Mouse (Mus musculus): ENCODE measurements around the gene Macrod2. TPM values are rescaled to one million over a fixed set of nuclear protein-coding genes. Genes with fewer than 3 reads are reported as not detected.

Gene Macrod2
- total and polyA plus RNA-seq, 2 experiments = 2.0 to 3.3 TPM

DNA sequence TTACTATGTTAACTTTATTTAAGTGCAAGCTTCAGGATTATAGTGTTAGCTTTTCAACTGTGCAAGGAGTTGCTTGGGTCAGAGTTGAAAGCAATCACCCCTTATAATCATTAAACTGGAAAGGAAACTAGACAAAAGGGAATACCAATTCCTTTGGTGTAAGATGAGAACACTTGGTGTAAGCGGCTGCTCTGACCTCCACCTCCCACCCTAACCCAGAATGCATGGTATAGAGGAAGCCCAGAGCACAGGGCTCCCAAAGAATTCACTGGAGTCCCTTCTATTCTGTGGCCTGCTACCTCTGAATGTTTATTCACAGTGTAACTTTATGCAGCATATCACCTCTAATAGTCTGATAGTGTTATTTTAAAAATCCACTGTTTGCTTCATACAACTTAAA, 517.1 kb downstream of the Macrod2 start:
- no peaks in the 10 kb centered on the region for H3K79me2 ChIP-seq (ENCODE audit: control insufficient read depth, insufficient read depth, low read length)
- TF ChIP-seq CTCF (IDR thresholded peaks at IDR 0.05; ENCODE audit: low read depth, low read length) = no peak
- no peak for TF ChIP-seq POLR2A (IDR thresholded peaks at IDR 0.05; ENCODE audit: extremely low read depth, insufficient read depth, low read length)
- no peaks in the 10 kb centered on the region for H3K4me1 ChIP-seq (ENCODE audit: control insufficient read depth, insufficient read depth, low read length)
- DNase-seq (ENCODE audit: extremely low read depth, low read depth, low spot score) = no peak
- H3K4me3 ChIP-seq (ENCODE audit: insufficient read depth, low read depth, low read length) = no peak overlapping the region
- H3K36me3 ChIP-seq (ENCODE audit: control insufficient read depth, insufficient read depth, low read length) = no peaks in the 10 kb centered on the region
- H3K9ac ChIP-seq (ENCODE audit: low read depth, low read length) = no peak overlapping the region
- H3K27me3 ChIP-seq (ENCODE audit: control insufficient read depth, insufficient read depth, low read length) = no peaks in the 10 kb centered on the region
- no peak overlapping the region for H3K27ac ChIP-seq (replicated peaks; ENCODE audit: insufficient read depth, low read depth, low read length)
- WGBS = 66% methylated on average over 1 of the region's 1 CpGs

- Histone ChIP-seq H3K27me3 (ENCODE audit: control insufficient read depth, insufficient read depth, low read length) (no peaks in the 10 kb centered on the region), H3K79me2 (ENCODE audit: control insufficient read depth, insufficient read depth, low read length) (no peaks in the 10 kb centered on the region), H3K36me3 (ENCODE audit: control insufficient read depth, insufficient read depth, low read length) (no peaks in the 10 kb centered on the region), H3K4me3 (ENCODE audit: insufficient read depth, low read depth, low read length) (no peak overlapping the region), H3K27ac (replicated peaks; ENCODE audit: insufficient read depth, low read depth, low read length) (no peak overlapping the region), H3K9ac (ENCODE audit: low read depth, low read length) (no peak overlapping the region), H3K4me1 (ENCODE audit: control insufficient read depth, insufficient read depth, low read length) (no peaks in the 10 kb centered on the region)
- 88% methylated on average over 2 of the region's 2 CpGs for whole genome bisulfite sequencing
- DNase-seq (ENCODE audit: extremely low read depth, low read depth, low spot score) = no peak
- TF ChIP-seq CTCF (IDR thresholded peaks at IDR 0.05; ENCODE audit: low read depth, low read length) (no peak), POLR2A (IDR thresholded peaks at IDR 0.05; ENCODE audit: extremely low read depth, insufficient read depth, low read length) (no peak)
Observed at GRCm38 (mm10) chr2:140912931-140913330, 517.8 kb downstream of the Macrod2 start.

GRCm38 (mm10) chr2:140913679-140914412, 518.7 kb downstream of the Macrod2 start:
- no peaks in the 10 kb centered on the region for H3K36me3 ChIP-seq (ENCODE audit: control insufficient read depth, insufficient read depth, low read length)
- no peaks in the 10 kb centered on the region for H3K4me1 ChIP-seq (ENCODE audit: control insufficient read depth, insufficient read depth, low read length)
- WGBS = 67% methylated on average over 7 of the region's 7 CpGs
- DNase-seq (ENCODE audit: extremely low read depth, low read depth, low spot score) = no peak
- H3K4me3 ChIP-seq (ENCODE audit: insufficient read depth, low read depth, low read length) = no peak overlapping the region
- no peak overlapping the region for H3K9ac ChIP-seq (ENCODE audit: low read depth, low read length)
- H3K27me3 ChIP-seq (ENCODE audit: control insufficient read depth, insufficient read depth, low read length) = no peaks in the 10 kb centered on the region
- H3K79me2 ChIP-seq (ENCODE audit: control insufficient read depth, insufficient read depth, low read length) = no peaks in the 10 kb centered on the region
- TF ChIP-seq CTCF (IDR thresholded peaks at IDR 0.05; ENCODE audit: low read depth, low read length) (no peak), POLR2A (IDR thresholded peaks at IDR 0.05; ENCODE audit: extremely low read depth, insufficient read depth, low read length) (no peak)
- H3K27ac ChIP-seq (replicated peaks; ENCODE audit: insufficient read depth, low read depth, low read length) = no peak overlapping the region

- Histone ChIP-seq H3K27ac (replicated peaks; ENCODE audit: insufficient read depth, low read depth, low read length) (no peak overlapping the region), H3K79me2 (ENCODE audit: control insufficient read depth, insufficient read depth, low read length) (no peaks in the 10 kb centered on the region), H3K9ac (ENCODE audit: low read depth, low read length) (no peak overlapping the region), H3K4me3 (ENCODE audit: insufficient read depth, low read depth, low read length) (no peak overlapping the region), H3K4me1 (ENCODE audit: control insufficient read depth, insufficient read depth, low read length) (no peaks in the 10 kb centered on the region), H3K27me3 (ENCODE audit: control insufficient read depth, insufficient read depth, low read length) (no peaks in the 10 kb centered on the region), H3K36me3 (ENCODE audit: control insufficient read depth, insufficient read depth, low read length) (no peaks in the 10 kb centered on the region)
- peak; percentile 52; the same call in 1 of the 2 replicates for TF ChIP-seq CTCF (IDR thresholded peaks at IDR 0.05; ENCODE audit: low read depth, low read length)
- TF ChIP-seq POLR2A (IDR thresholded peaks at IDR 0.05; ENCODE audit: extremely low read depth, insufficient read depth, low read length) = no peak
- DNase-seq (ENCODE audit: extremely low read depth, low read depth, low spot score) = peak; percentile 4
Observed at GRCm38 (mm10) chr2:140926922-140927321, 531.8 kb downstream of the Macrod2 start.

GRCm38 (mm10) chr2:140934483-140934882, 539.4 kb downstream of the Macrod2 start:
- Histone ChIP-seq H3K4me1 (ENCODE audit: control insufficient read depth, insufficient read depth, low read length) (no peaks in the 10 kb centered on the region), H3K9ac (ENCODE audit: low read depth, low read length) (no peak overlapping the region), H3K79me2 (ENCODE audit: control insufficient read depth, insufficient read depth, low read length) (no peaks in the 10 kb centered on the region), H3K4me3 (ENCODE audit: insufficient read depth, low read depth, low read length) (no peak overlapping the region), H3K36me3 (ENCODE audit: control insufficient read depth, insufficient read depth, low read length) (no peaks in the 10 kb centered on the region), H3K27me3 (ENCODE audit: control insufficient read depth, insufficient read depth, low read length) (no peaks in the 10 kb centered on the region), H3K27ac (replicated peaks; ENCODE audit: insufficient read depth, low read depth, low read length) (no peak overlapping the region)
- TF ChIP-seq POLR2A (IDR thresholded peaks at IDR 0.05; ENCODE audit: extremely low read depth, insufficient read depth, low read length) (no peak), CTCF (IDR thresholded peaks at IDR 0.05; ENCODE audit: low read depth, low read length) (no peak)
- WGBS = 89% methylated on average over 1 of the region's 1 CpGs
- no peak for DNase-seq (ENCODE audit: extremely low read depth, low read depth, low spot score)

DNA sequence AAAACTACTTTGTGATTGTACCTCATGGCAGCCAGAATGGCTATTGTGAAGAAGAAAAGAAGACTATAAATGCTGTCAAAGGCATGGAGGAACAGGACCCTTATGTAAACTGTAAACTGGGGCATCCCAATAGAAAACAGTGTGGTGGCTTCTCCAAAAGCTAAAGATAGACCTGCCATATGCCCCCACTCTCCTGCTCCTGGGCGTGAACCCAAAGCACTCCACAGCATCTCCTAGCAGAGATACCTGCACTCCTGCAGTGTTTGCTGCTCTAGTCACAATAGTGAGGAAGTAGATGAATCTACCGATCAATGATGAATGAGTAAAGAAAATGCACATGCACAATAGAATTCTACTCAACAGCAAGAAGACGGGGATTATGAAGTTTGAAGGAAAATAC, 554.4 kb downstream of the Macrod2 start:
- Histone ChIP-seq H3K79me2 (ENCODE audit: control insufficient read depth, insufficient read depth, low read length) (no peaks in the 10 kb centered on the region), H3K27ac (replicated peaks; ENCODE audit: insufficient read depth, low read depth, low read length) (no peak overlapping the region), H3K4me3 (ENCODE audit: insufficient read depth, low read depth, low read length) (no peak overlapping the region), H3K9ac (ENCODE audit: low read depth, low read length) (no peak overlapping the region), H3K36me3 (ENCODE audit: control insufficient read depth, insufficient read depth, low read length) (no peaks in the 10 kb centered on the region), H3K4me1 (ENCODE audit: control insufficient read depth, insufficient read depth, low read length) (no peaks in the 10 kb centered on the region), H3K27me3 (ENCODE audit: control insufficient read depth, insufficient read depth, low read length) (no peaks in the 10 kb centered on the region)
- no peak for DNase-seq (ENCODE audit: extremely low read depth, low read depth, low spot score)
- TF ChIP-seq POLR2A (IDR thresholded peaks at IDR 0.05; ENCODE audit: extremely low read depth, insufficient read depth, low read length) (no peak), CTCF (IDR thresholded peaks at IDR 0.05; ENCODE audit: low read depth, low read length) (no peak)
- WGBS = 89% methylated on average over 3 of the region's 3 CpGs
